Mouse (Mus musculus): ENCODE data around the gene Trip4.

- TF ChIP-seq CTCF (IDR thresholded peaks at IDR 0.05; ENCODE audit: extremely low read depth, insufficient read depth, insufficient read length, insufficient replicate concordance) (no peak), POLR2A (IDR thresholded peaks at IDR 0.05; ENCODE audit: low read depth, low read length) (no peak)
These were observed 18.4 kb downstream of the Trip4 start, which contains the start of gene Pclaf for GRCm38 (mm10) chr9:65890143-65890628.

Data from spleen, adult 2 months (tissue).